Mouse (Mus musculus): ENCODE data around the gene Tceal9.

- TF ChIP-seq POLR2A (IDR thresholded peaks at IDR 0.05; ENCODE audit: extremely low read depth, insufficient read depth, low read length) = no peak
- TF ChIP-seq CTCF (IDR thresholded peaks at IDR 0.05; ENCODE audit: extremely low read depth, insufficient read depth, low read length) = no peak
These were observed 22.8 kb downstream of the Tceal9 start for GRCm38 (mm10) chrX:136267720-136268119.
